Mouse (Mus musculus) intestine, embryonic 16.5 days (tissue): Measurements from ENCODE around the gene Ppargc1a. TPM values are rescaled to one million over a fixed set of nuclear protein-coding genes. Genes with fewer than 3 reads are reported as not detected.

Experiments
- ATAC-seq: fragments of 200-750 bp; cut with Nextera tagmentation; 2 replicates; pipeline ENCODE4 v1.8.0; 2017; ENCODE audit warnings: moderate TSS enrichment, moderate library complexity
- H3K27ac ChIP-seq: fragments of 300-500 bp; sonication (generic); 2 replicates; pipeline ENCODE4 v1.5.1; 2014; ENCODE audit warnings: mild to moderate bottlenecking, low read length
- H3K27me3 ChIP-seq: fragments of 300-500 bp; sonication (generic); replicated peaks from 2 replicates; pipeline ENCODE4 v1.6.1; 2014; ENCODE audit warnings: low read length, control low read depth, mixed read lengths; ENCODE audit not compliant: control insufficient read depth, insufficient read depth
- H3K36me3 ChIP-seq: fragments of 300-500 bp; sonication (generic); 2 replicates; pipeline ENCODE4 v1.6.1; 2014; ENCODE audit warnings: low read length, control low read depth; ENCODE audit not compliant: control insufficient read depth, insufficient read depth
- H3K4me1 ChIP-seq: fragments of 300-500 bp; sonication (generic); 2 replicates; pipeline ENCODE4 v1.6.1; 2014; ENCODE audit warnings: low read length, control low read depth, mixed read lengths; ENCODE audit not compliant: control insufficient read depth, insufficient read depth
- H3K4me2 ChIP-seq: fragments of 300-500 bp; sonication (generic); 2 replicates; pipeline ENCODE4 v1.6.1; 2014; ENCODE audit warnings: low read depth, low read length, control low read depth
- H3K4me3 ChIP-seq: fragments of 300-500 bp; sonication (generic); 2 replicates; pipeline ENCODE4 v1.5.1; 2014; ENCODE audit warnings: mild to moderate bottlenecking, low read length
- H3K9ac ChIP-seq: fragments of 300-500 bp; sonication (generic); 2 replicates; pipeline ENCODE4 v1.6.1; 2014; ENCODE audit warnings: low read depth, low read length
- H3K9me3 ChIP-seq: fragments of 300-500 bp; sonication (generic); 2 replicates; pipeline ENCODE4 v1.6.1; 2016; ENCODE audit warnings: low read length, control low read depth; ENCODE audit not compliant: control insufficient read depth
- WGBS: fragments of 180-500 bp; shearing (Covaris S2); extraction: QIAGEN DNeasy Blood & Tissue Kit; methylation state at CpG from one replicate; pipeline ENCODE4 v1.1.7; 2014; 5-methylcytosine and 5-hydroxymethylcytosine counted together
- polyA plus RNA-seq: library from polyadenylated mRNA; unstranded; fragments of >200 nt; fragmentation: Nextera tagmentation; extraction: Ambion mirVana; gene quantifications from 2 replicates; pipeline ENCODE4 v1.2.1, GENCODE M21; 2015

Gene Ppargc1a
- polyA plus RNA-seq, 1 experiment from 2014 or later: 8.9 TPM

DNA sequence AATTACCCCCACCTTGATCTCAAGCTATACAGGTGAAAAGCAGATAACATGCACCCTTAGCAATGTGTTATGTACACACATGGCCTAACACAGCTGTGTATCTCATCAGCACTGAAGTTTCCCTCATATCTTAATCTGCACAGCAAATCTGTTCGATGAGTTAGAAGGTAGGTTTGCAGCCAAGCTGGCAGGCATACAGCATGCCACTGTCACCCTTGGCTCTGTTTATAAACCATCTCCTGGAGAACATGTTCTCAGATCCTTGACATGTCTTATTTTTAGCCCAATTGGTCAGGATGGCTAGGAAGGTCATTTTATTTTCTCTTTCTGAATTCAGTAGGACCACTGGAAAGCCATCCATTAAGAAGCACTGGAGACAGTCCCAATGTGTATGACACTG, 36.2 kb downstream of the Ppargc1a start:
- 74% methylated on average over 1 of the region's 1 CpGs for WGBS
- H3K9me3 ChIP-seq: no peaks in the 10 kb centered on the region

DNA sequence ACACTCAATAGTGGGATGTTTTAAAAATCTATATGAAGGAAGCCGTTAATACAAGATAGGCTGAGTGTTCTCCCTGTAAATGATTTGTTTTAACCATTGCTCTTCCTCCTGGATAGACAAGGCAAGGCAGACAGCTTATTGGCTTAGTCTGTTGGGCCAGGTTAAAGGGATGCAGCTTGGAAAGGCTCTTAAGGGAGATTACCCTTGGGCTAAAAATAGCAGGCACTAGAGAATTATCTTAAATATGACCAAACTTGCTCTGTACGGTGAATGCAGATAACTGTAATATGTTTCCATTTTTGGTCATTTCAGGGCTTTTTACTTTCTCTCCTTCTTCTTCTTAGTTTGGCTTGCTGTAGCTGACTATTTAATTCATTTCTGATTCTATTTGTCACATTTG, 38.1 kb downstream of the Ppargc1a start:
- Histone ChIP-seq H3K4me2 (no peak overlapping the region), H3K27me3 (no peaks in the 10 kb centered on the region), H3K4me1 (0 out of 2 replicates have a peak, but pooled peaks cover 2% of the 10 kb centered on the region), H3K9me3 (no peaks in the 10 kb centered on the region), H3K27ac (no peak overlapping the region), H3K36me3 (no peaks in the 10 kb centered on the region), H3K4me3 (no peak overlapping the region), H3K9ac (no peak overlapping the region)
- ATAC-seq: no peak
- WGBS: 47% methylated on average over 2 of the region's 2 CpGs

More for the DNA sequence above, 36.2 kb downstream of the Ppargc1a start:
- Histone ChIP-seq H3K27ac (no peak overlapping the region), H3K4me3 (no peak overlapping the region), H3K4me1 (0 out of 2 replicates have a peak, but pooled peaks cover 2% of the 10 kb centered on the region), H3K9ac (no peak overlapping the region), H3K4me2 (no peak overlapping the region), H3K36me3 (no peaks in the 10 kb centered on the region), H3K27me3 (no peaks in the 10 kb centered on the region)
- ATAC-seq: no peak

DNA sequence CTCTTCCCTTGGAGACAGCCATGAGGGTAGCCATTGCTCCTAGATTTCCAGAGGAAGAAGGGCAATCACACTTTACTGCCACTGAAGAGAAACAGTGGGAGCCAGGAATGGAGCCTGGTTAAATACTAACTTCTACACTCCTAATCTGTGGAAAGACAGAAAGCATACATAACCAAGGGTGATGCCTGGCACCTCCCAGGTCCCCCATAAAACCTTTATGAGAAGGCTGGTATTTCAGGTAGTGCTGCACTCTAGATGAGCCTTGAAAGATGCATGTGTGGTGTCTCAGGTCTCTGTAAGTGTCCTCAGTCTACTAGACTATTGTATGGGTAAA, 39.4 kb downstream of the Ppargc1a start:
- ATAC-seq: peak; percentile 65
- Histone ChIP-seq H3K4me1 (0 out of 2 replicates have a peak, but pooled peaks cover 2% of the 10 kb centered on the region), H3K4me3 (no peak overlapping the region), H3K36me3 (no peaks in the 10 kb centered on the region), H3K9ac (no peak overlapping the region), H3K27ac (peak overlapping the region; percentile 43), H3K9me3 (no peaks in the 10 kb centered on the region), H3K4me2 (no peak overlapping the region), H3K27me3 (no peaks in the 10 kb centered on the region)

DNA sequence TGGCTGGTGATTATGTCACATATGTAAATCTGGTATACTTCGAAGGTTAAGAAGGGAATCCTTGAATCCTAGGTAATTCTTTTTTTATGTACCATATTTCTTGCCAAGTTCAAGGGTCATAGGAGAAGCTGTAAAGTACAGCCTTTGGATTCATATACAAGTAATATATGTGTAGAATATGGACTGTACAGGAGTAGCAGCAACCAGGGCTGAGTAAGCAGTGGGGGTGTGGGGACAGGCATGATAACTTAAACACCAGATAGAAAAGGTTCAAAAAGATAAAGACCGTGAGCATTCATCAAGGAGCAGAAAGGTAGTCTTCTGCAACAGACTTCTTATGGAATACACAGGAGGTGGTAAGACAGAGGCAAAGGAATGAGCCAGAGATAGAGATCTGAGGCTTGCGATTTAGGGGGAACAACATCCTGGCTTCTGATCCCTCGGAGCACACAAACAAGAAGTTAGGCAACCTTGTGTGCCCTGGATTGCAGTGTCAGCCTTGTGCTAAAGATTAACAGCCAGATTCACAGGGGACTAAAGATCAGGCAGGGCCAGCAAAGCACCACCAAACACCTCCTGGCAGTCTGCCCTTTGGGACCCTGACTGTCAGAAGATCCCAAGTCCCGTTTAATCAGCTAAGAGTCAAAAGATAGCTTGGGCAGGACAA, 39.9 kb downstream of the Ppargc1a start:
- 60% methylated on average over 5 of the region's 5 CpGs for WGBS
- Histone ChIP-seq H3K4me1 (0 out of 2 replicates have a peak, but pooled peaks cover 2% of the 10 kb centered on the region), H3K9me3 (no peaks in the 10 kb centered on the region), H3K27ac (peak overlapping the region; percentile 43), H3K27me3 (no peaks in the 10 kb centered on the region), H3K4me2 (no peak overlapping the region), H3K9ac (no peak overlapping the region), H3K4me3 (no peak overlapping the region), H3K36me3 (no peaks in the 10 kb centered on the region)
- ATAC-seq: peak; percentile 92

DNA sequence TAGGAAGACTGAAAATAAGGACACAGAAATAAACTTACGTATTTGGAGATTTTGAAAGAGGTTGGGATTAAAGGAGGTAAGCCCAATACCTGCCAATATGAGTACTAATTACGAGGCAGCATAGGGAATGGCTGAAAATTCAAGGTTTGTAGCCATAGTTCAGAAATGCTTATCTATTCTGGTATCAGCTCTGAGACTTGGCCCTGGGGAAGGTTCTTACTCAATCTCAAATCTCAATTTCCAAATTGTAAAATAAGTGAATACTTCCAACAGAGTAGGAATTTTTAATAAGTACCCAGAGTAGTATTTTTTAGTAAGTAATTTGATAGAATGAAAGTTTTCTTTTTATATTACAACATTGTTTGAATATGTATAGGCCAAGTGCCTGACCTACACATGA, 41.7 kb downstream of the Ppargc1a start:
- H3K9me3 ChIP-seq: no peaks in the 10 kb centered on the region
- no peaks in the 10 kb centered on the region for H3K27me3 ChIP-seq
- no peak overlapping the region for H3K4me3 ChIP-seq
- WGBS: 89% methylated on average over 2 of the region's 2 CpGs
- no peak overlapping the region for H3K9ac ChIP-seq
- H3K27ac ChIP-seq: no peak overlapping the region
- no peak overlapping the region for H3K4me2 ChIP-seq
- no peaks in the 10 kb centered on the region for H3K36me3 ChIP-seq
- H3K4me1 ChIP-seq: 0 out of 2 replicates have a peak, but pooled peaks cover 2% of the 10 kb centered on the region
- ATAC-seq: no peak

DNA sequence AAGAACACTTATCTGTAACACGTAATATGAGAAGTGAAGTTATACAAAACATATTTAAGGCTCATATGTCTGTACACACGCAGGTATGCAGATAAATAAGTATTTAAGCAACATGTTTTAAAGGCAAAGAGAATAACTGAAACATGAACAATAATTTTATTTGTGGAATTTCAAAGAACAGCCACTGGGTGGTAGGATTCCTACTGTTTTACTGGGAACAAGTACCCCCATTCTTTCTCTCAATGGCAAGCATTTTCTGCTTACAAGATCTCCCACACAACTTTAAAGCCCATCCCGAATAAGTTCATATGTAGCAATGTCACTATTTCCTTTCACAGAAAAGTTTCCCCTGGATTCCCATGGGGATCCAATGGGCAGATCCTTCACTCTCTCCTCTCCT, 46.7 kb downstream of the Ppargc1a start:
- no peak overlapping the region for H3K4me2 ChIP-seq
- H3K36me3 ChIP-seq: no peaks in the 10 kb centered on the region
- no peak for ATAC-seq
- H3K4me1 ChIP-seq: no peaks in the 10 kb centered on the region
- no peaks in the 10 kb centered on the region for H3K27me3 ChIP-seq
- H3K27ac ChIP-seq: no peak overlapping the region
- no peak overlapping the region for H3K4me3 ChIP-seq
- 75% methylated on average over 3 of the region's 3 CpGs for WGBS
- no peak overlapping the region for H3K9ac ChIP-seq
- no peaks in the 10 kb centered on the region for H3K9me3 ChIP-seq

DNA sequence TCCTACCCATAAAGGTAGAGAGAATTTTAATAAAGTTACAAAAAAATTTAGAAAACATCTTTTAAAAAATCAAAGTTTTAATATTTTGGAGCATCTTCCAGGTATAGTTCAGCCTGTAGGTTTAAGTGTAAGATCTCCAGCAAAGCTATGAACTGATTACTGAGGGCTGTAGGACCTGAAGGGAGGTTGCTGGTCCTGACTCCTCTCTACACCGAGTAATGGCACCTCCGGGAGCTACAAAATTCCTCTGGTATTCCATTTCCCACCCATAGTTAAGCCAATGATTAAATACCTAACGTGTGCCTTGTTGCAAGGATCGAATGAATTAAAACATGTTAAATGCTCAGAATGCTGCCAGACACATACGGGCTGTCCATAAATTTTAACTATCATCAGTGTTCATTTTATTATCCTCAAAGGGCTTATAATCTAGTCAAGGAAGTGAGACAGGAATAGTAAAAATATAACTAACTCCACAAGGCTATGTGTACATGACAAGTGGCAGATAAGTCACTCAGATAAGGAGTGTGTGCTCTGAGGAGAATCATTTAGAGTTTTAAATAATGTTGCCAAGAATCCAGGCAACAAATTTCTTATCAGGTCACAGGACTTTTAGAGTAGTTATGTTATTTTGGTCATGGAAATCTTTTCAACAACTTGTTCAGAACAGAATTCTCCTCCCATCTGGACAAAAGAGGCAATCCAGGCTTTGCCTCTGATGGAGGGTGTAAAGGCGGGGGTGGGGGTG, 49.9 kb downstream of the Ppargc1a start:
- WGBS: 60% methylated on average over 6 of the region's 6 CpGs
- Histone ChIP-seq H3K4me2 (no peak overlapping the region), H3K4me3 (no peak overlapping the region), H3K27ac (no peak overlapping the region), H3K9me3 (no peaks in the 10 kb centered on the region), H3K36me3 (no peaks in the 10 kb centered on the region), H3K9ac (no peak overlapping the region), H3K27me3 (no peaks in the 10 kb centered on the region), H3K4me1 (no peaks in the 10 kb centered on the region)
- peak; percentile 56; the same call in 1 of the 2 replicates for ATAC-seq

DNA sequence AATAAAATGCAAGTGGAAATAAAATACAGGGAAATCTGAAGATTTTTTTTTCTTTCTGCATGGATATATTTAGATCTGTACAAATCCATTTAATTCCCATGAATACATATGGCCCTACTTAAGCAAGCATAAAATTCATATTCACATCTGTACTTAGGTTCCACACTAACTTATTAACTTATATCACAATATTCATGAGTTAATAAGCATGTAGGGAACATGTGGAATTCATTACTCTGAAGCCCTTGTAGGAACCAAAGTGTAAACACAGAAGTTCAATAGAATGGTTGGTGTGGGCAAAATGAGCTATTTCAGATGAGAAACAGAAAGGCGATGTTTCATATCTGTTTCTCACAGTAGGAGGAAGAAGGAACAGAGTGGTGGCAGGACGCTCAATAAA, 62.9 kb downstream of the Ppargc1a start:
- no peaks in the 10 kb centered on the region for H3K9me3 ChIP-seq
- no peaks in the 10 kb centered on the region for H3K4me1 ChIP-seq
- no peak overlapping the region for H3K27ac ChIP-seq
- H3K4me2 ChIP-seq: no peak overlapping the region
- no peaks in the 10 kb centered on the region for H3K36me3 ChIP-seq
- 92% methylated on average over 2 of the region's 2 CpGs for WGBS
- ATAC-seq: no peak
- H3K4me3 ChIP-seq: no peak overlapping the region
- no peaks in the 10 kb centered on the region for H3K27me3 ChIP-seq
- H3K9ac ChIP-seq: no peak overlapping the region

DNA sequence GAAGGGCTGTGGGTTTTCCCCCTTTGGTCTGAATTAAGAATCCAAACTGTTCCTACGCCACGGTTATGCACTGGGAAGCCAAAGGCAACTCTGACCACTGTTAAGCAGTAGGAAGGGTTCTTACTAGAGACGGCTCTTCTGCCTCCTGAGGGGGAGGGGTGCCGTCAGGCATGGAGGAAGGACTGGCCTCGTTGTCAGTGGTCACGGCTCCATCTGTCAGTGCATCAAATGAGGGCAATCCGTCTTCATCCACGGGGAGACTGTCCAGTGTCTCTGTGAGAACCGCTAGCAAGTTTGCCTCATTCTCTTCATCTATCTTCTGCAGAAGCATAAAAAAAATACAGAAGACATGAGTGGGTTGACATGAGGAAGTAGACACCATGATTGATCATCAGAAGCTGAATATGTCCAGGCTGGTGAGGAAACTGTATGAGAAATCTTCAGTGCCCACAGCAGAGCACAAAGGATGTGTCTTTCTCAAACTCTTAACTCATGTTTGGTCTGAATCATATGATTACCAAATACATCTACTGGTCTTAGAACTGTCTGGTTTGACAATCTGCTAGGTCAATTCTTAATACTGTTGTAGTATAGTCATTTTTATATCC, 69.5 kb downstream of the Ppargc1a start:
- 52% methylated on average over 9 of the region's 9 CpGs for WGBS
- no peaks in the 10 kb centered on the region for H3K9me3 ChIP-seq

More for the DNA sequence above, 69.5 kb downstream of the Ppargc1a start:
- H3K4me2 ChIP-seq: no peak overlapping the region
- H3K27ac ChIP-seq: no peak overlapping the region
- no peaks in the 10 kb centered on the region for H3K36me3 ChIP-seq
- H3K4me1 ChIP-seq: no peaks in the 10 kb centered on the region
- no peak for ATAC-seq
- H3K4me3 ChIP-seq: no peak overlapping the region
- no peaks in the 10 kb centered on the region for H3K27me3 ChIP-seq
- H3K9ac ChIP-seq: no peak overlapping the region
